Mouse (Mus musculus): Measurements from ENCODE around the gene Atp2c2.

DNA sequence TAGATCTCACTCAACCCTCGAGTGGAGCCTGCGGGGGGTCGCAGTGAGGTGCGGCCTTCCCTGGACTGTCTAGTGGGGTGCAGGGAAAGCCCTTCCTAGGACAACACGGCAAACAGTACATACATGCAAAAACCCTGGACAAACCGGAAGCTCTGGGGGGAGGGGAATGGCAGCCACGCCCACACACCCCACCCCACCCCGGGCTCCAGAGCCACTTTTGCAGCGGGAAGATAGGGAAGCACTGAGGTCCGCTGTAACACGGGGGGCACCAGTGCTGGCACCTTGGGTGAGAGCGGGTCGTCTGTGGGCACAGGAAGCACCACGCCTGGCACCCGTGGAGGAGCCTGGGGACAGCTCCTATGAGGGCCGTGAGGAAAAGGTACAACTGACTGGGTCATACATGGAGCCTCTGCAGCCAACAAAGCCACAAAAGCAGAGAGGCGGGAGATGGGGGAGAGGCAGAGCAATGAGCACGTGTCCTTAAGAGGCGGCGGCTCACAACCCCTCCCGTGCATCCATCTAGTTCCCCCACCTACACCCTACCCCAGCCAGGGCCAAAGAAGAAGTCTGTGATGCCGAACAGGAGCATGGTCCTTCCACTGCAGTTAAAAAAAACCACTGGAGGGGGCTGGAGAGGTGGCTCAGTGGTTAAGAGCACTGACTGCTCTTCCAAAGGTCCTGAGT is 66.1 kb downstream of the Atp2c2 start:
- TF ChIP-seq GATA1 (IDR thresholded peaks at IDR 0.05; ENCODE audit: borderline replicate concordance, low read length) (no peak), FLI1 (IDR thresholded peaks at IDR 0.05; ENCODE audit: low read length) (no peak)

Measured in megakaryocyte, embryonic 14.5 days (primary cell).